Mouse (Mus musculus) megakaryocyte, adult 5-6 weeks (primary cell): ENCODE data around the gene Serpina3i. TPM values are rescaled to one million over a fixed set of nuclear protein-coding genes. Genes with fewer than 3 reads are reported as not detected.

Experiments
- ATAC-seq: 2 replicates; pipeline ENCODE4 v1.8.0; 2016; ENCODE audit warnings: mild to moderate bottlenecking, inconsistent platforms; ENCODE audit not compliant: poor library complexity, severe bottlenecking
- total RNA-seq, 2 experiments: library from RNA; stranded (forward) in 1 of 2; stranded (reverse) in 1 of 2; fragments of 153-499, 151-499 nt in 1 of 2; fragments of 221-1000, 200-1000 nt in 1 of 2; gene quantifications; 2 replicates each; pipeline versions ENCODE4 v1.2.3 to v1.2.4; 2015 to 2017

The Serpina3i gene
- total RNA-seq, 2 experiments from 2014 or later: not detected

DNA sequence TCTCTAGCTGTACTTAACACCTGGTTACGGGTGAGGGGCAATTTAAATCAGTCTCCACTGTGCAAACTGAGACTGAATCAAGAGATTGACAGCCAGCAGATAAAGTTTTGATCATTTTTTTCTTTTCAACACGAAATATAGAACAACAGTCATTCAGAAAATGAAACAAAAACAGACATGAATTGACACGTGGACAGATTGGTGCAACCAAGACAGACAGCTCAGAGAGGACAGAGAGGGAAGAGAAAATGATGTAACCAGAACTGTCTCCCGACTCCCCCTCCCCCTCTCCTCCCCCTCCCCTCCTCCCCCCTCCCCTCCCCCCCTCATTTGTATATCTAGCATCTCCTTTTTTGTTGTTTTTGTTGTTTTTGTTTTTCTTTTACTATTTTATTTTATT is 26.9 kb downstream of the Serpina3i start:
- no peak for ATAC-seq

DNA sequence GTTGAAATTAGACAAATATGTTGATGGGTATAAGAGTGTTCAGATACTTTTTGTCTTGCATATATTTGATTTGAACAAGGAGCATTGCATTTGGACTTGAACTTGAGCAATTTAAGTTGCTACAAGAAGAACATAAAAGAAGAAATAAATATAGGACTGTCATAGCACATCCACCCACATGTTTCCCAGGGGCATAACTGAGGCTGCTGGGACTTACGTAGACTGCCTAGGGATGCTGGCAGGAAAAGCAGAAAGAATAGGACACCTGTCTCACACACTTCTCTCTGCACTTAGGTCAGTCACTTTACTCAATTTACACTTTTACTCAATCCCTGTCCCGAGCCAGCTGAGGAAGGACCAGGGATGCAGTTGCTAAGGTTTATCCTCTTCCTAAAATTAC is 31.0 kb downstream of the Serpina3i start:
- no peak for ATAC-seq

- no peak for ATAC-seq
These were observed 35.1 kb downstream of the Serpina3i start for GRCm38 (mm10) chr12:104298049-104298448.

- ATAC-seq: no peak
These were observed 43.1 kb downstream of the Serpina3i start for GRCm38 (mm10) chr12:104305991-104306390.

DNA sequence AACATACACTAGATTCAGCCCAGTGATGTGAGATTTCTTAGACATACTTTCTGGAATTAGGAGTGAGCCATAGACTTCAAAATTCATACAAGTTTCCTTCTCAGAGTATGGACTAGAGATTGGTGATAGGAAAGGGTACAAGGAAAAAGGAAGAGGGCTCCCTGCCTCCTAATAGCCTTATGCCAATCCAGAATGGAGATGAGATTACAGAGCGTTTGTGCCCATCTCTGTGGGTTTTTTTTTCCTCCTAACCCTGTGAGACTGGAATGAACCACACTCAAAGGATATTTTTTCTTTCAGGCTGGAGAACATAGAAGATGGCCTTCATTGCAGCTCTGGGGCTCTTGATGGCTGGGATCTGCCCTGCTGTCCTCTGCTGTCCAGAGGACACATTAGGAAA is 51.3 kb downstream of the Serpina3i start, which contains the start of gene Serpina3j:
TSS of gene Serpina3j (plus strand) at position 301 of the 400 bp plus-strand sequence.
- ATAC-seq: no peak

Other genes with a start within 250 kb of the Serpina3i start
- not detected in 2 replicates for gene Serpina9, start 249.4 kb upstream of the Serpina3i start, total RNA-seq (2015)
- gene Serpina9, start 249.4 kb upstream of the Serpina3i start, total RNA-seq (2017): not detected in 2 replicates
- 0.05 and 0.07 TPM in 2 replicates for gene Serpina12, start 218.7 kb upstream of the Serpina3i start, total RNA-seq (2015)
- not detected in 2 replicates for gene Serpina12, start 218.7 kb upstream of the Serpina3i start, total RNA-seq (2017)
- gene Serpina5, start 162.0 kb upstream of the Serpina3i start, total RNA-seq (2015): not detected in 2 replicates
- gene Serpina5, start 162.0 kb upstream of the Serpina3i start, total RNA-seq (2017): not detected in 2 replicates
- not detected in 2 replicates for gene Serpina3a, start 150.4 kb upstream of the Serpina3i start, total RNA-seq (2015)
- gene Serpina3a, start 150.4 kb upstream of the Serpina3i start, total RNA-seq (2017): not detected in 2 replicates
- gene Serpina3b, start 135.1 kb upstream of the Serpina3i start, total RNA-seq (2015): not detected in 2 replicates
- gene Serpina3b, start 135.1 kb upstream of the Serpina3i start, total RNA-seq (2017): not detected in 2 replicates
- 0.40 TPM in 1 of 2 replicates, not detected in the other for gene Serpina3c, start 109.3 kb upstream of the Serpina3i start, total RNA-seq (2015)
- 0.45 TPM in 1 of 2 replicates, not detected in the other for gene Serpina3c, start 109.3 kb upstream of the Serpina3i start, total RNA-seq (2017)
- 1.2 and 1.5 TPM in 2 replicates for gene Serpina3f, start 48.6 kb upstream of the Serpina3i start, total RNA-seq (2015)
- 0.59 and 0.81 TPM in 2 replicates for gene Serpina3f, start 48.6 kb upstream of the Serpina3i start, total RNA-seq (2017)
- 4.2 and 4.7 TPM in 2 replicates for gene Serpina3g, start 26.9 kb upstream of the Serpina3i start, total RNA-seq (2015)
- 4.9 and 9.7 TPM in 2 replicates for gene Serpina3g, start 26.9 kb upstream of the Serpina3i start, total RNA-seq (2017)
- gene Serpina3j, start 51.4 kb downstream of the Serpina3i start, total RNA-seq (2015): not detected in 2 replicates
- gene Serpina3j, start 51.4 kb downstream of the Serpina3i start, total RNA-seq (2017): not detected in 2 replicates
- gene Serpina3k, start 75.4 kb downstream of the Serpina3i start, total RNA-seq (2015): not detected in 2 replicates
- not detected in 2 replicates for gene Serpina3k, start 75.4 kb downstream of the Serpina3i start, total RNA-seq (2017)
- gene Serpina3m, start 75.4 kb downstream of the Serpina3i start, total RNA-seq (2015): not detected in 2 replicates
- not detected in 2 replicates for gene Serpina3m, start 75.4 kb downstream of the Serpina3i start, total RNA-seq (2017)
- 0.23 and 0.31 TPM in 2 replicates for gene Serpina3n, start 143.6 kb downstream of the Serpina3i start, total RNA-seq (2015)
- not detected in 2 replicates for gene Serpina3n, start 143.6 kb downstream of the Serpina3i start, total RNA-seq (2017)
- not detected in 2 replicates for gene Gsc, start 210.2 kb downstream of the Serpina3i start, total RNA-seq (2015)
- not detected in 2 replicates for gene Gsc, start 210.2 kb downstream of the Serpina3i start, total RNA-seq (2017)